Mouse (Mus musculus): ENCODE results near the gene Thap11. TPM values are rescaled to one million over a fixed set of nuclear protein-coding genes. Genes with fewer than 3 reads are reported as not detected.

Thap11 gene
- polyA plus RNA-seq, 1 experiment = 48.2 TPM

DNA sequence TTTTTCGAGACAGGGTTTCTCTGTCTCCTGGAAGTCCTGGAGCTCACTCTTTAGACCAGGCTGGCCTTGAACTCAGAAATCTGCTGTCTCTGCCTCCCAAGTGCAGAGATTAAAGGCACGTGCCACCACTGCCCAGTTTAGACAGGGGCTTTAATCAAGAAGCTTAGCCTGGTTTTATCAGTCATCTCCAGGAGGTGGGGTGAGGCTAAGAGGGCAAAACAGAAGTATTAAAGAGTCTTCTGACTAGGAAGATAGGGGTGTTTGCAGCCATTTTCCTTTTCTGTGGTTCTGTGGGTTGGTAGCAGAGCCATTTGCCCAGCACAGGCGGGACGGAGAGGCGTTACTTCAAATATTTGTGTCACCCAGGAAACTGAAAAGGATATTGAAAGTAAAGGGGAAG lies 4.4 kb downstream of the Thap11 start:
- TF ChIP-seq CEBPB (IDR thresholded peaks at IDR 0.05; ENCODE audit: low read depth) = no peak
- no peak for TF ChIP-seq MYOG (IDR thresholded peaks at IDR 0.05; ENCODE audit: control insufficient read depth, extremely low read depth, insufficient read length)
- TF ChIP-seq MYOD1 (IDR thresholded peaks at IDR 0.05; ENCODE audit: control insufficient read depth, insufficient read length, low read depth) = no peak
- no peak for TF ChIP-seq FOSL1 (IDR thresholded peaks at IDR 0.05; ENCODE audit: insufficient read depth, low read length, poor library complexity, severe bottlenecking)
- no peak for TF ChIP-seq USF1 (IDR thresholded peaks at IDR 0.05; ENCODE audit: low read depth)
- TF ChIP-seq MAX (IDR thresholded peaks at IDR 0.05) = no peak
- TF ChIP-seq CTCF (IDR thresholded peaks at IDR 0.05; ENCODE audit: control insufficient read depth, insufficient read depth, insufficient read length) = no peak
- Histone ChIP-seq H3K79me2 (ENCODE audit: control insufficient read depth, insufficient read depth) (peaks cover 85% of the 10 kb centered on the region), H3K79me3 (ENCODE audit: low read depth) (peaks cover 60% of the 10 kb centered on the region), H3K4me3 (ENCODE audit: insufficient read depth, poor library complexity, severe bottlenecking) (no peak overlapping the region), H3K27me3 (ENCODE audit: control insufficient read depth, insufficient read depth, insufficient read length) (no peaks in the 10 kb centered on the region), H3K36me3 (ENCODE audit: control insufficient read depth, insufficient read depth) (peaks cover 24% of the 10 kb centered on the region), H3ac (ENCODE audit: control insufficient read depth, insufficient read length, low read depth) (no peak overlapping the region)

GRCm38 (mm10) chr8:105860143-105860981 lies 5.4 kb downstream of the Thap11 start, which contains the start of gene Nutf2:
Gene Nutf2 (plus strand): TSS chr8:105860580.
- peaks cover 70% of the 10 kb centered on the region for H3K79me3 ChIP-seq (ENCODE audit: low read depth)
- H3K27me3 ChIP-seq (ENCODE audit: control insufficient read depth, insufficient read depth, insufficient read length) = no peaks in the 10 kb centered on the region
- peaks cover 35% of the 10 kb centered on the region for H3K36me3 ChIP-seq (ENCODE audit: control insufficient read depth, insufficient read depth)
- TF ChIP-seq CEBPB (IDR thresholded peaks at IDR 0.05; ENCODE audit: low read depth) = no peak
- TF ChIP-seq MYOG (IDR thresholded peaks at IDR 0.05; ENCODE audit: control insufficient read depth, extremely low read depth, insufficient read length) = no peak
- TF ChIP-seq USF1 (IDR thresholded peaks at IDR 0.05; ENCODE audit: low read depth) = no peak
- peak; percentile 67 for TF ChIP-seq MAX (IDR thresholded peaks at IDR 0.05)
- TF ChIP-seq FOSL1 (IDR thresholded peaks at IDR 0.05; ENCODE audit: insufficient read depth, low read length, poor library complexity, severe bottlenecking) = no peak
- peak within 1 kb of the TSS; percentile 87 for H3ac ChIP-seq (ENCODE audit: control insufficient read depth, insufficient read length, low read depth)
- peak within 1 kb of the TSS; percentile 95 for H3K4me3 ChIP-seq (ENCODE audit: insufficient read depth, poor library complexity, severe bottlenecking)
- H3K79me2 ChIP-seq (ENCODE audit: control insufficient read depth, insufficient read depth) = peaks cover 90% of the 10 kb centered on the region

GRCm38 (mm10) chr8:105861951-105862350 lies 7.0 kb downstream of the Thap11 start:
- TF ChIP-seq USF1 (IDR thresholded peaks at IDR 0.05; ENCODE audit: low read depth) = no peak
- no peak for TF ChIP-seq CEBPB (IDR thresholded peaks at IDR 0.05; ENCODE audit: low read depth)
- no peak for TF ChIP-seq MAX (IDR thresholded peaks at IDR 0.05)
- Histone ChIP-seq H3ac (ENCODE audit: control insufficient read depth, insufficient read length, low read depth) (peak overlapping the region; percentile 87), H3K4me3 (ENCODE audit: insufficient read depth, poor library complexity, severe bottlenecking) (peak overlapping the region; percentile 95), H3K36me3 (ENCODE audit: control insufficient read depth, insufficient read depth) (peaks cover 51% of the 10 kb centered on the region), H3K27me3 (ENCODE audit: control insufficient read depth, insufficient read depth, insufficient read length) (no peaks in the 10 kb centered on the region), H3K79me3 (ENCODE audit: low read depth) (peaks cover 72% of the 10 kb centered on the region), H3K79me2 (ENCODE audit: control insufficient read depth, insufficient read depth) (peaks cover 90% of the 10 kb centered on the region)

DNA sequence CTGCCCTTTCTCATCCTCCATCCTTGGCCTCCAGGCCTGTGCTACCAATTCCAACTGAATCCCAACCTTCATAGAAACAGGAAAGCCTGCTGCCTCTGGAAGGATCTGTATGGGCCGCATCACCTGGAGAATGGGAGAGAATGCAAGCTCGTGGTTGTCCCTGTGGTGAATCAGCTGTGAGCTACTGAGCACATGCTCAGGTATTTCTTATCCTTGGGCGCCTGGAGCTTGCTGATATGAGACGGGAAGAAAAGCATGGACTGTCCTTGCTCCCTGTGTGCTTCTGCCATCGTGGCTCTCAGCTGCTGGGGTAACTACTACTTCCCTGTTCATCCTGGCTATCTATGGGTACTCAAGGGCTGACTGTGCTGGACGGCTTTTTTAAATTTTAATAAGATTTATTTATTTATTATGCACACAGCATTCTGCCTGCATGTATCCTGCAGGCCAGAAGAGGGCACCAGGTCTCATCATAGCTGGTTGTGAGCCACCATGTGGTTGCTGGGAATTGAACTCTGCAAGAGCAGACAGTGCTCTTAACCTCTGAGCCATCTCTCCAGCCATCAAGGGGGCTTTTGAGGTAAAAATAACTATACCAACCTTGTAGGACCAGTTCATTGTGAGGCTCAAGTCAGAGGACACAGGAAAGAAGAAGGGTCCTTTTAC lies 11.6 kb downstream of the Thap11 start:
- Histone ChIP-seq H3K79me3 (ENCODE audit: low read depth) (peaks cover 96% of the 10 kb centered on the region), H3ac (ENCODE audit: control insufficient read depth, insufficient read length, low read depth) (no peak overlapping the region), H3K4me3 (ENCODE audit: insufficient read depth, poor library complexity, severe bottlenecking) (no peak overlapping the region), H3K79me2 (ENCODE audit: control insufficient read depth, insufficient read depth) (peaks cover 100% of the 10 kb centered on the region), H3K36me3 (ENCODE audit: control insufficient read depth, insufficient read depth) (peaks cover 83% of the 10 kb centered on the region), H3K27me3 (ENCODE audit: control insufficient read depth, insufficient read depth, insufficient read length) (no peaks in the 10 kb centered on the region)
- TF ChIP-seq MYOD1 (IDR thresholded peaks at IDR 0.05; ENCODE audit: control insufficient read depth, insufficient read length, low read depth) = no peak
- no peak for TF ChIP-seq CTCF (IDR thresholded peaks at IDR 0.05; ENCODE audit: control insufficient read depth, insufficient read depth, insufficient read length)
- TF ChIP-seq MYOG (IDR thresholded peaks at IDR 0.05; ENCODE audit: control insufficient read depth, extremely low read depth, insufficient read length) = no peak
- no peak for TF ChIP-seq USF1 (IDR thresholded peaks at IDR 0.05; ENCODE audit: low read depth)
- TF ChIP-seq FOSL1 (IDR thresholded peaks at IDR 0.05; ENCODE audit: insufficient read depth, low read length, poor library complexity, severe bottlenecking) = no peak
- no peak for TF ChIP-seq CEBPB (IDR thresholded peaks at IDR 0.05; ENCODE audit: low read depth)
- no peak for TF ChIP-seq MAX (IDR thresholded peaks at IDR 0.05)

DNA sequence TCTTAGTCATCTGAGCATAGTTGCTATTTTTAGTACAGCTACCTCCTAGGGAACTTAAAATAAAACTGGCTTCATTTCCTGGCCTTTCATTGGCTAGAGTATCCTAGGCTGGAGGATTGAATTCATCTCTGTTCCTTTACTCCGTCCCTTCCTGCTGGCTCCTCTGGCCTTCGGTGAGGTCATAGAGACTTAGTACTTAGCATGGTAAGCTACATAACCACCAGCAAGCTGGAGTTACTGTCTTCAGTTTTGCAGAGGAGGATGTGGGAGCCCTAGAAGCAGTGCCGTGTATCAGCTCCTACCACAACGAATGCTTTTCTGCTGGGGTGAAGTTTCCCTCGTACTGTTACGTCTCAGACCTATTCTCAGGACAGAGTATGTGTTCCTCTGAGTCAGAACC lies 19.4 kb downstream of the Thap11 start:
- Histone ChIP-seq H3K36me3 (ENCODE audit: control insufficient read depth, insufficient read depth) (peaks cover 79% of the 10 kb centered on the region), H3K4me3 (ENCODE audit: insufficient read depth, poor library complexity, severe bottlenecking) (no peak overlapping the region), H3K79me2 (ENCODE audit: control insufficient read depth, insufficient read depth) (peaks cover 65% of the 10 kb centered on the region), H3K79me3 (ENCODE audit: low read depth) (peaks cover 53% of the 10 kb centered on the region), H3ac (ENCODE audit: control insufficient read depth, insufficient read length, low read depth) (no peak overlapping the region), H3K27me3 (ENCODE audit: control insufficient read depth, insufficient read depth, insufficient read length) (no peaks in the 10 kb centered on the region)
- no peak for TF ChIP-seq CTCF (IDR thresholded peaks at IDR 0.05; ENCODE audit: control insufficient read depth, insufficient read depth, insufficient read length)
- TF ChIP-seq MYOG (IDR thresholded peaks at IDR 0.05; ENCODE audit: control insufficient read depth, extremely low read depth, insufficient read length) = no peak
- no peak for TF ChIP-seq CEBPB (IDR thresholded peaks at IDR 0.05; ENCODE audit: low read depth)
- TF ChIP-seq MYOD1 (IDR thresholded peaks at IDR 0.05; ENCODE audit: control insufficient read depth, insufficient read length, low read depth) = no peak
- no peak for TF ChIP-seq USF1 (IDR thresholded peaks at IDR 0.05; ENCODE audit: low read depth)
- TF ChIP-seq FOSL1 (IDR thresholded peaks at IDR 0.05; ENCODE audit: insufficient read depth, low read length, poor library complexity, severe bottlenecking) = no peak
- TF ChIP-seq MAX (IDR thresholded peaks at IDR 0.05) = no peak

All from C2C12 (cell line).